Mouse (Mus musculus): ENCODE results near the gene Adamts2.

Gene Adamts2

GRCm38 (mm10) chr11:50622238-50622726 lies 20.4 kb downstream of the Adamts2 start:
- no peak for DNase-seq (ENCODE audit: low read depth, low spot score)

DNA sequence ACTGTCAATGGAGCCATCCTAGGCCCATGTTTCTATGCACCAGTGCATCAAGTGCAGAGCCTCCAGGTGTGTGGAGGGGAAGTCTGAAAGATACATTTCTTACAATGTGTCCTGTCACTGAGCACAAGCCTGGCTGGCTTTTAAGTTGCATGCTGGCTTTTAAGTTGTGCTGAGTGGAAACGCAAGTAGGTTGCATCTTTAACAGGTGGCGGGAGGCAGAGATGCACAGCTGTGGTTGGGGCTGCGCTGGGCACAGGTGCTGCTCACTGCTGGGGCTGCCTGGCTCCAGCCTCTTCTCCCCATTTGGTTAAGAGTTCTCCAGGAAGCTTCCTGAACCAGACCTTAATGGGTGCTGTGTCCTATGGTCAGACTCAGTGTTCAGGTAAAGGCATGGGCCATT lies 21.9 kb downstream of the Adamts2 start:
- DNase-seq (ENCODE audit: low read depth, low spot score) = peak; percentile 37

- no peak for DNase-seq (ENCODE audit: low read depth, low spot score)
These were observed 22.4 kb downstream of the Adamts2 start for GRCm38 (mm10) chr11:50624239-50624638.

GRCm38 (mm10) chr11:50624720-50625119 lies 22.8 kb downstream of the Adamts2 start:
- no peak for DNase-seq (ENCODE audit: low read depth, low spot score)

GRCm38 (mm10) chr11:50628915-50629314 lies 27.0 kb downstream of the Adamts2 start:
- DNase-seq (ENCODE audit: low read depth, low spot score) = no peak

- peak; percentile 75 for DNase-seq (ENCODE audit: low read depth, low spot score)
These were observed 28.6 kb downstream of the Adamts2 start for GRCm38 (mm10) chr11:50630462-50630861.

DNA sequence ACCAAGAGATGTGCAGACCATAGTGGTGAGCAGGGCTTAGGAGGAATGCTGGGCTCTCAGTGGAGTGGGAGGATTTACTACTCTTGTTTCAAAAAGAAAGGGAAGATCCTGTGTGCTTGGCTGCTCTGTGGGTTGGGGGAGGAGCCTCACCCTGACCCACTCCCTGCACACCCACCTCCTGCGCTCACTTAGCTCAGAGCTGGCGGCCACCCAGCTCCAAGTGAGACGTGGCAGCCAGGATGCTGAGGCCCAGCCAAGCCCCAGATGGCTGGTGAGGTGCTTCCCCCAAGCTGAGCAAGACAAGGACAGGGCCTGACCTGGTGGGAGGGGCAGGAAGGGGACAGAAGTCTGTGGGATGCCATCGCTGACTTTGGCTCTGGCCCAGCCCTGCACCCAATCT lies 30.4 kb downstream of the Adamts2 start:
- DNase-seq (ENCODE audit: low read depth, low spot score) = no peak

- no peak for DNase-seq (ENCODE audit: low read depth, low spot score)
These were observed 33.2 kb downstream of the Adamts2 start for GRCm38 (mm10) chr11:50635051-50635590.

- no peak for DNase-seq (ENCODE audit: low read depth, low spot score)
These were observed 35.1 kb downstream of the Adamts2 start for GRCm38 (mm10) chr11:50637026-50637425.

GRCm38 (mm10) chr11:50638197-50638867 lies 36.4 kb downstream of the Adamts2 start:
- DNase-seq (ENCODE audit: low read depth, low spot score) = no peak

GRCm38 (mm10) chr11:50638868-50639220 lies 37.0 kb downstream of the Adamts2 start:
- no peak for DNase-seq (ENCODE audit: low read depth, low spot score)

DNA sequence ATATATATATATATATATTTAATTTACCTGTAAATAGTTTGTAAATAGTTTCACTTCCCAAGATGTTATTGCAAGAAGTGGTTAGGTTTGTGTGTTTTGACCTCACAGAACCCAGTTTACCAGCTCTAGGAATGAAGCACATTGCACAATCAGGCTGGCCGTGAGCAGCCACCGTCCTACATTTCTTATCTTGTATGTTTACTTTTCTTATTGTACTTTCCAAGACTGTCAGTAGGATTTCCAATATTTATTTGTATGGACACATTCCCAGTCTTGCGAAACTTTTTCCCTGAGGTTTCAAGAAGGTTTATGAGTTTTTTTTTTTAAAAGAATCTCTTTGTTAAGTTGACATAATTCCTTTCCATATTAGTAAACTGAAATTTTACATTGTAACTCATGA lies 40.7 kb downstream of the Adamts2 start:
- DNase-seq (ENCODE audit: low read depth, low spot score) = no peak

GRCm38 (mm10) chr11:50646148-50646547 lies 44.3 kb downstream of the Adamts2 start:
- peak; percentile 69 for DNase-seq (ENCODE audit: low read depth, low spot score)

DNA sequence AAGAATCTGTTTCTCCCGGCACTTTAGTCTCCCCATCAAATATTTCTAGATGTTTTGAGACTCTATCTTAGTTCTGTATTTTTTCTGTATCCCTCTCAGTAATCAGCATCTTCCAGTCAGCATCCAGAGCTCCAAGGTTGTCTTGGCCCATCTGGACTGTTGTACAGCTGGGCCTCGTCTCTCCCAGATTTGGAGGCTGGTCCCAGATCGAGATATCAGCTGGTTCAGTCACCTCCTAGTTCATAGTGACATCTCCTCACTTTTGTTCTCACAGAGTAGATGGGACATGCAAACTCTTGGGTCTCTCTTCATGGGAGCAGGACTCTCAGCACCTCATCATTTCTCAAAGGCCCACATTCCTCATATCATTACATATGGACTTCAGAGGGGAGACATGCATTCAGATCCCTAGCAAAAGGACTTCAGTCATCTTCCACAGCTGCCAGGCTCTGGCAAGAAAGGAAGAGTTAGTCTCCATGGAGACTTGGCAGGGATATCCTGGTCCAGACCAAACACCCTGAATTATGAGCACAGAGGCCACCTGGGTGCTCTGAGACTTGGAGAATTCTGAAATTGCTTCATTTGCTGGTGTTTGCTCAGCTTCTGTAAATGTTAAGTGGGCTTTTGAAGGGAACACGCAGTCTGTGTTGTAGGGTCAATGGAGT lies 46.4 kb downstream of the Adamts2 start:
- DNase-seq (ENCODE audit: low read depth, low spot score) = no peak

- DNase-seq (ENCODE audit: low read depth, low spot score) = no peak
These were observed 48.2 kb downstream of the Adamts2 start for GRCm38 (mm10) chr11:50650037-50650436.

DNA sequence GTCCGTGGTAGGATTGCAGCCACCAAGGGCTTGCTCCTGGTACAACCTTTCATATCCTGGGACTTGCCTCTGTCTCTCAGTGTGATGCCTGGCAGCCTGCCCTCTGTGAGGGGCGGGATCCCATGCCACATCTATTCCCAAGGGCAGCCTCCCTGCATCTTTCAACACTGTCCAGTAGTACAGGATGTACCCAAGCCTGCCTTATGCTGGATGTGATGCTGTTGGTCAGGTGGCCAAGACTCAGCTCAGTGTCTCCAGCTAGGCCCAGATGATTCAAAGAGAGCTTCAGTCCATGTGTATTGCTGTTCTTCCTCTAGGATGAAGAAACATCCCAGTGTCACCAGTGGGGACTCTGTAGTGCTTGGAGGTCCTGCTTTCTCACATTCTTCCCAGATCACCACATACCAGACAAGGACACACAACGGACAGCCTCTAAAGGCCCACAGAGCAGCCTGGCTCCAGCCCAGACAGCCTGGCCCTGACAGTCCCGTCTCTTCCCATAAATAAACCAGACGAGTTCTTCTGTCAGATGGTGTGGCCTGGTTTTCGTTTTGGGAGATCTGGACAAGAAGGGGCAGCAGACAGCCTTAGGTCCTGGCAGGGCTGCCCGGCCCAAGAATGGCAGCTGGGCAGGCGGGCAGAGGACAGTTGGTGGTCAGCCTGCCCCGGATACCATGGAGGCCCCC lies 52.0 kb downstream of the Adamts2 start:
- no peak for DNase-seq (ENCODE audit: low read depth, low spot score)

- DNase-seq (ENCODE audit: low read depth, low spot score) = no peak
These were observed 56.9 kb downstream of the Adamts2 start for GRCm38 (mm10) chr11:50658826-50659225.

- DNase-seq (ENCODE audit: low read depth, low spot score) = no peak
These were observed 60.3 kb downstream of the Adamts2 start for GRCm38 (mm10) chr11:50662176-50662575.

- no peak for DNase-seq (ENCODE audit: low read depth, low spot score)
These were observed 62.9 kb downstream of the Adamts2 start for GRCm38 (mm10) chr11:50664826-50665225.

- DNase-seq (ENCODE audit: low read depth, low spot score) = no peak
These were observed 67.9 kb downstream of the Adamts2 start for GRCm38 (mm10) chr11:50669542-50670362.

DNA sequence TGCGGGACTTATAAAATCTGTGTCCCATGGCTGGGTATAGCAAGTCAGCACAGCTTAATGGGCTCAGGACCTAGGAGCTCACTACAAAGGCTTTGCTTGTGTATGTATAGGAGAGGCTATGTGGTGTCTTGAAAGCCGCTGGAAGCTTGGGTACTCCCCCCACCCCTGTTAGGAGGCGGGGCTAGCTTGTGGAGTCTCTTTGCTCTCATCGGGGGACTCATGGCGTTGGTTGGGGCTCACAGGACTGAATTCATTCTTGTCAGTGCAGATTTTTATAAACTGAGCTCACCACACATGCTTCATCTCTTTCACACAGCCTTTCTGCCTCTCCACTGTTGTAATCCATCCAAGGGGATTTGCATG lies 68.5 kb downstream of the Adamts2 start:
- DNase-seq (ENCODE audit: low read depth, low spot score) = no peak

GRCm38 (mm10) chr11:50670881-50671280 lies 69.0 kb downstream of the Adamts2 start:
- DNase-seq (ENCODE audit: low read depth, low spot score) = no peak

Data from A20 (cell line).